Mouse (Mus musculus): ENCODE measurements at regions not wholly inside any gene's neighbourhood (a gene's known extent, or its start where the extent isn't known, plus 50 kb on each side); places are given as distances from the start of the nearest gene placed in this dataset.

GRCm38 (mm10) chr3:143710805-143711469 is 494.1 kb downstream of the Lmo4 start:
- TF ChIP-seq CTCF (IDR thresholded peaks at IDR 0.05; ENCODE audit: borderline replicate concordance, insufficient read depth, low read length): no peak
- TF ChIP-seq POLR2A (IDR thresholded peaks at IDR 0.05; ENCODE audit: low read depth, low read length): no peak
